Mouse (Mus musculus) CH12.LX (cell line): Measurements from ENCODE around the gene Spata2. TPM values are rescaled to one million over a fixed set of nuclear protein-coding genes. Genes with fewer than 3 reads are reported as not detected.
A peak's percentile ranks its signal among the peaks of the same experiment; 100 is the strongest.

ENCODE experiments used
- DNase-seq: peaks from one replicate; pipeline ENCODE4 v3.0.0-alpha.2; 2013; ENCODE audit errors: extremely low read depth
- H3K27ac ChIP-seq: 2 replicates; pipeline ENCODE4 v1.5.1; 2012; ENCODE audit warnings: low read depth, mild to moderate bottlenecking, control low read depth, moderate library complexity; ENCODE audit not compliant: insufficient read depth
- H3K27me3 ChIP-seq: replicated peaks from 2 replicates; pipeline ENCODE3; 2012; ENCODE audit warnings: inconsistent platforms
- H3K36me3 ChIP-seq, 2 experiments: replicated peaks in 1 of 2; 2 replicates each; pipeline versions ENCODE3 to v1.6.1; 2012; ENCODE audit warnings: inconsistent platforms in 1 of 2, low read length in 1 of 2, mild to moderate bottlenecking in 1 of 2, mixed read lengths in 1 of 2, moderate library complexity in 1 of 2; ENCODE audit not compliant: control insufficient read depth in 1 of 2, insufficient read depth in 1 of 2
- H3K4me1 ChIP-seq, 2 experiments: 2 replicates each; pipeline ENCODE4 v1.6.1; 2012; ENCODE audit warnings: inconsistent platforms in 1 of 2, moderate library complexity in 1 of 2; ENCODE audit not compliant: insufficient read depth in 2 of 2, control insufficient read depth in 1 of 2
- H3K4me2 ChIP-seq: 2 replicates; pipeline ENCODE4 v1.6.1; 2012; ENCODE audit warnings: low read depth, mild to moderate bottlenecking, control low read depth; ENCODE audit not compliant: poor library complexity, insufficient read depth, severe bottlenecking
- H3K4me3 ChIP-seq, 3 experiments: fragments of 150-350 bp in 1 of 3; sonication (generic) in 1 of 3; replicated peaks in 1 of 3; 2 replicates each; pipeline versions ENCODE3 to v1.5.1; 2011 to 2012; ENCODE audit warnings: low read depth in 2 of 3, low read length in 2 of 3, mild to moderate bottlenecking in 2 of 3, moderate library complexity in 2 of 3, control low read depth in 1 of 3, improper control_type of control experiment in 1 of 3, inconsistent platforms in 1 of 3, mixed read lengths in 1 of 3; ENCODE audit not compliant: poor library complexity in 1 of 3
- H3K79me2 ChIP-seq: replicated peaks from 2 replicates; pipeline ENCODE4 v1.6.1; 2012; ENCODE audit warnings: mild to moderate bottlenecking, moderate library complexity; ENCODE audit not compliant: control insufficient read depth, poor library complexity, insufficient read depth, severe bottlenecking; ENCODE audit errors: extremely low read depth
- H3K9ac ChIP-seq: 2 replicates; pipeline ENCODE4 v1.6.1; 2012; ENCODE audit warnings: low read depth, mild to moderate bottlenecking, control low read depth, moderate library complexity; ENCODE audit not compliant: insufficient read depth
- H3K9me3 ChIP-seq: replicated peaks from 2 replicates; pipeline ENCODE3; 2012; ENCODE audit warnings: low read length, inconsistent platforms, mixed read lengths
- CHD1 ChIP-seq: IDR thresholded peaks from 2 replicates; pipeline ENCODE4 v1.6.1; 2012; ENCODE audit warnings: low read depth, low read length, improper control_type of control experiment, inconsistent platforms
- CHD2 ChIP-seq: IDR thresholded peaks from 2 replicates; pipeline ENCODE4 v1.6.1; 2011; ENCODE audit warnings: low read length, improper control_type of control experiment
- E2F4 ChIP-seq: IDR thresholded peaks from 2 replicates; pipeline ENCODE4 v1.6.1; 2011; ENCODE audit warnings: low read depth, low read length, improper control_type of control experiment; ENCODE audit not compliant: insufficient replicate concordance
- EP300 ChIP-seq: IDR thresholded peaks from 2 replicates; pipeline ENCODE4 v1.6.1; 2011; ENCODE audit warnings: low read length, improper control_type of control experiment
- ETS1 ChIP-seq: conservative IDR thresholded peaks from 2 replicates; pipeline ENCODE4 v1.6.1; 2012; ENCODE audit warnings: low read depth, mild to moderate bottlenecking, inconsistent platforms, low read length, improper control_type of control experiment, moderate library complexity
- GABPA ChIP-seq: IDR thresholded peaks from 2 replicates; pipeline ENCODE4 v1.6.1; 2012; ENCODE audit warnings: low read depth, low read length, improper control_type of control experiment, inconsistent platforms; ENCODE audit not compliant: insufficient replicate concordance
- HCFC1 ChIP-seq: IDR thresholded peaks from 2 replicates; pipeline ENCODE4 v1.6.1; 2012; ENCODE audit warnings: low read depth, mild to moderate bottlenecking, inconsistent platforms, low read length, improper control_type of control experiment
- IRF4 ChIP-seq: IDR thresholded peaks from 2 replicates; pipeline ENCODE4 v1.6.1; 2014; ENCODE audit warnings: low read depth, mild to moderate bottlenecking, inconsistent platforms, low read length, improper control_type of control experiment
- KAT2A ChIP-seq: IDR thresholded peaks from 2 replicates; pipeline ENCODE4 v1.6.1; 2012; ENCODE audit warnings: low read length, improper control_type of control experiment, inconsistent platforms; ENCODE audit not compliant: insufficient replicate concordance
- MAFK ChIP-seq: IDR thresholded peaks from 2 replicates; pipeline ENCODE4 v1.6.1; 2011; ENCODE audit warnings: low read length, improper control_type of control experiment; ENCODE audit not compliant: insufficient replicate concordance
- MAX ChIP-seq: IDR thresholded peaks from 2 replicates; pipeline ENCODE4 v1.6.1; 2011; ENCODE audit warnings: low read length, improper control_type of control experiment
- MAZ ChIP-seq: IDR thresholded peaks from 2 replicates; pipeline ENCODE4 v1.6.1; 2012; ENCODE audit warnings: low read depth, mild to moderate bottlenecking, inconsistent platforms, low read length, improper control_type of control experiment, moderate library complexity
- MYC ChIP-seq: IDR thresholded peaks from 2 replicates; pipeline ENCODE4 v1.6.1; 2011; ENCODE audit warnings: low read depth, mild to moderate bottlenecking, improper control_type of control experiment, low read length
- NELFE ChIP-seq: IDR thresholded peaks from 2 replicates; pipeline ENCODE4 v1.6.1; 2011; ENCODE audit warnings: low read depth, low read length, improper control_type of control experiment
- NRF1 ChIP-seq: IDR thresholded peaks from 2 replicates; pipeline ENCODE4 v1.6.1; 2014; ENCODE audit warnings: low read depth, mild to moderate bottlenecking, inconsistent platforms, low read length, improper control_type of control experiment, moderate library complexity
- POLR2AphosphoS2 ChIP-seq: IDR thresholded peaks from 2 replicates; pipeline ENCODE4 v1.6.1; 2011; ENCODE audit warnings: low read depth, low read length, improper control_type of control experiment
- RAD21 ChIP-seq: IDR thresholded peaks from 2 replicates; pipeline ENCODE4 v1.6.1; 2011; ENCODE audit warnings: low read depth, mild to moderate bottlenecking, low read length, improper control_type of control experiment, moderate library complexity
- RCOR1 ChIP-seq: conservative IDR thresholded peaks from 2 replicates; pipeline ENCODE4 v1.6.1; 2012; ENCODE audit warnings: low read depth, mild to moderate bottlenecking, inconsistent platforms, low read length, improper control_type of control experiment
- SIN3A ChIP-seq: IDR thresholded peaks from 2 replicates; pipeline ENCODE4 v1.6.1; 2012; ENCODE audit warnings: low read length, improper control_type of control experiment, inconsistent platforms
- SMC3 ChIP-seq: IDR thresholded peaks from 2 replicates; pipeline ENCODE4 v1.6.1; 2011; ENCODE audit warnings: low read depth, low read length, improper control_type of control experiment
- TBP ChIP-seq: conservative IDR thresholded peaks from 2 replicates; pipeline ENCODE4 v1.6.1; 2011; ENCODE audit warnings: low read depth, low read length, improper control_type of control experiment
- USF1 ChIP-seq: IDR thresholded peaks from 2 replicates; pipeline ENCODE4 v1.6.1; 2014; ENCODE audit warnings: low read depth, mild to moderate bottlenecking, inconsistent platforms, low read length, improper control_type of control experiment
- USF2 ChIP-seq: conservative IDR thresholded peaks from 2 replicates; pipeline ENCODE4 v1.6.1; 2011; ENCODE audit warnings: low read depth, low read length, improper control_type of control experiment
- ZC3H11A ChIP-seq: IDR thresholded peaks from 2 replicates; pipeline ENCODE4 v1.6.1; 2012; ENCODE audit warnings: low read depth, mild to moderate bottlenecking, inconsistent platforms, low read length, improper control_type of control experiment
- ZNF384 ChIP-seq: IDR thresholded peaks from 2 replicates; pipeline ENCODE4 v1.6.1; 2012; ENCODE audit warnings: low read depth, low read length, improper control_type of control experiment, inconsistent platforms
- dilution Hi-C: fragments of 300-500 bp; cut with MboI; formaldehyde crosslinking; loops from 2 replicates; pipeline ENCODE4 v1.14.3; 2020; ENCODE audit warnings: low sequenced_read_pairs; ENCODE audit not compliant: extremely low pct_unique_long_range_greater_than_20kb, extremely low pct_ligation_motif_present
- in situ Hi-C: fragments of 300-500 bp; cut with MboI; formaldehyde crosslinking; loops from 3 replicates; pipeline ENCODE4 v1.14.3; 2019; ENCODE audit warnings: low sequenced_read_pairs, low pct_ligation_motif_present, low pct_unique_long_range_greater_than_20kb, mixed read lengths
- polyA plus RNA-seq: library from polyadenylated mRNA; unstranded; fragments of >175 nt; gene quantifications from 2 replicates; pipeline ENCODE4 v1.2.1, GENCODE M21; 2012; ENCODE audit warnings: low read depth; ENCODE audit not compliant: insufficient read length
- total RNA-seq, 2 experiments: library from RNA; depleted of rRNA; stranded (reverse); fragments of 300-350 nt in 1 of 2; fragments of >200 nt in 1 of 2; gene quantifications; 2 replicates each; pipeline ENCODE4 v1.2.3; 2012 to 2014

The Spata2 gene
- total and polyA plus RNA-seq, 3 experiments, result 9.1 to 22.8 (median 10.5) TPM

DNA sequence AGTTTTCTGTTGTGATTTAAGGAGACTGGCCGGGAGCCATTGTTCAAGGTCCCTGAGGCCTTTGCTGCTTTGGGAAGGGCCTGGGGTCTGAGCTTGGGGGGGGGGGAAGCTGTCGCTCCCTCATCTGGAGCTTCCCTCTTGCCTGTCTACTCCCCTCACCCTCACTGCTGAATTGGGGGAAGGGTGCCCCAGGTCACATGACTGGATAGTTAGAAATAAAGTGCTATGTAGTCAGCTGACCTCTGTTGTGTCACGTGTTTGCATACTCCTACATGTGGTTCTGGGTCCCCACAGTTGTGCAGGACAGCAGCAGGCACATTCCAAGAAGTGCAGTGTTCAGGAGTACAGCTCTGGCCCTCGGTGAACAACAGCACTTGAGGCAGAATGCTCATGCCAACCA lies 15.9 kb downstream of the Spata2 start:
- Histone ChIP-seq H3K27ac (no peak overlapping the region), H3K9me3 (no peaks in the 10 kb centered on the region), H3K4me2 (no peak overlapping the region), H3K4me3 (no peak overlapping the region), H3K79me2 (no peaks in the 10 kb centered on the region), H3K9ac (no peak overlapping the region), H3K27me3 (no peaks in the 10 kb centered on the region), H3K4me1 (peaks cover 3 to 16% of the 10 kb centered on the region in 2 experiments; a peak in 2 of 4 replicates), H3K36me3 (peaks cover 50 to 83% of the 10 kb centered on the region in 2 experiments)
- in situ Hi-C loops (no loop called here), dilution Hi-C loops (no loop called here)
- DNase-seq, result no peak
- TF ChIP-seq USF1 (peak; percentile 20; the same call in 1 of the 2 replicates), USF2 (peak; percentile 34; the same call in 1 of the 2 replicates), MAFK (no peak)

GRCm38 (mm10) chr2:167476200-167476688 lies 16.4 kb downstream of the Spata2 start:
- no peaks in the 10 kb centered on the region for H3K9me3 ChIP-seq
- dilution Hi-C loops, result no loop called here
- H3K27ac ChIP-seq, result no peak overlapping the region
- H3K9ac ChIP-seq, result no peak overlapping the region
- H3K4me1 ChIP-seq, result peaks cover 3 to 16% of the 10 kb centered on the region in 2 experiments; a peak in 2 of 4 replicates
- no peak for DNase-seq
- peaks cover 55 to 88% of the 10 kb centered on the region in 2 experiments for H3K36me3 ChIP-seq
- no peaks in the 10 kb centered on the region for H3K79me2 ChIP-seq
- H3K27me3 ChIP-seq, result no peaks in the 10 kb centered on the region
- H3K4me2 ChIP-seq, result no peak overlapping the region
- TF ChIP-seq MAX (no peak), NRF1 (no peak), RAD21 (no peak), EP300 (no peak), CHD1 (no peak), ZC3H11A (no peak), IRF4 (no peak), MYC (no peak), SIN3A (no peak), CHD2 (no peak)
- TF ChIP-seq, all 38 proteins: peak for 0
- in situ Hi-C loops, result no loop called here
- no peak overlapping the region for H3K4me3 ChIP-seq

GRCm38 (mm10) chr2:167475596-167475995 lies 17.1 kb downstream of the Spata2 start:
- Histone ChIP-seq H3K9ac (no peak overlapping the region), H3K27me3 (no peaks in the 10 kb centered on the region), H3K4me2 (no peak overlapping the region), H3K79me2 (no peaks in the 10 kb centered on the region), H3K36me3 (peaks cover 61 to 90% of the 10 kb centered on the region in 2 experiments), H3K27ac (no peak overlapping the region), H3K9me3 (no peaks in the 10 kb centered on the region), H3K4me1 (peaks cover 3 to 16% of the 10 kb centered on the region in 2 experiments; a peak in 2 of 4 replicates), H3K4me3 (no peak overlapping the region)
- in situ Hi-C loops, result no loop called here
- no peak for DNase-seq
- dilution Hi-C loops, result no loop called here
- TF ChIP-seq RAD21 (no peak), HCFC1 (no peak), MAFK (no peak), CHD1 (no peak), MAZ (no peak), KAT2A (no peak), IRF4 (no peak), ETS1 (no peak), TBP (no peak), ZNF384 (no peak), GABPA (no peak), NRF1 (no peak), E2F4 (no peak), MYC (no peak), MAX (no peak), POLR2AphosphoS2 (no peak), NELFE (no peak), RCOR1 (no peak), SMC3 (no peak)
